Mouse (Mus musculus) brain, embryonic 18.5 days (tissue): Measurements from ENCODE around the gene Lhx4.

Source experiments
- DNase-seq: peaks from one replicate; pipeline ENCODE4 v3.0.0-alpha.2; 2012; ENCODE audit warnings: low read depth, low spot score

Gene Lhx4

GRCm38 (mm10) chr1:155703191-155703680 is 48.2 kb downstream of the Lhx4 start:
- no peak for DNase-seq

GRCm38 (mm10) chr1:155700886-155701285 is 50.6 kb downstream of the Lhx4 start:
- DNase-seq: no peak

GRCm38 (mm10) chr1:155698373-155699159 is 52.9 kb downstream of the Lhx4 start:
- peak; percentile 16 for DNase-seq

GRCm38 (mm10) chr1:155693443-155693842 is 58.0 kb downstream of the Lhx4 start:
- no peak for DNase-seq

- DNase-seq: no peak
Observed at GRCm38 (mm10) chr1:155693026-155693425, 58.5 kb downstream of the Lhx4 start.

- no peak for DNase-seq
Observed at GRCm38 (mm10) chr1:155692230-155692629, 59.3 kb downstream of the Lhx4 start.

GRCm38 (mm10) chr1:155689558-155689957 is 61.9 kb downstream of the Lhx4 start:
- DNase-seq: no peak

GRCm38 (mm10) chr1:155689141-155689540 is 62.3 kb downstream of the Lhx4 start:
- no peak for DNase-seq

- no peak for DNase-seq
Observed at GRCm38 (mm10) chr1:155686816-155687215, 64.7 kb downstream of the Lhx4 start.

GRCm38 (mm10) chr1:155681116-155681799 is 70.2 kb downstream of the Lhx4 start:
- DNase-seq: no peak

- DNase-seq: no peak
Observed at GRCm38 (mm10) chr1:155675570-155675969, 75.9 kb downstream of the Lhx4 start.

GRCm38 (mm10) chr1:155663994-155664393 is 87.5 kb downstream of the Lhx4 start:
- DNase-seq: no peak

- DNase-seq: no peak
Observed at GRCm38 (mm10) chr1:155656321-155656720, 95.2 kb downstream of the Lhx4 start.

GRCm38 (mm10) chr1:155654961-155655360 is 96.5 kb downstream of the Lhx4 start:
- no peak for DNase-seq

GRCm38 (mm10) chr1:155650121-155650846 is 101.2 kb downstream of the Lhx4 start:
- DNase-seq: no peak
